Comparison of ENCODE assay signal across 8 mouse cellular contexts in the genomic region with DNA sequence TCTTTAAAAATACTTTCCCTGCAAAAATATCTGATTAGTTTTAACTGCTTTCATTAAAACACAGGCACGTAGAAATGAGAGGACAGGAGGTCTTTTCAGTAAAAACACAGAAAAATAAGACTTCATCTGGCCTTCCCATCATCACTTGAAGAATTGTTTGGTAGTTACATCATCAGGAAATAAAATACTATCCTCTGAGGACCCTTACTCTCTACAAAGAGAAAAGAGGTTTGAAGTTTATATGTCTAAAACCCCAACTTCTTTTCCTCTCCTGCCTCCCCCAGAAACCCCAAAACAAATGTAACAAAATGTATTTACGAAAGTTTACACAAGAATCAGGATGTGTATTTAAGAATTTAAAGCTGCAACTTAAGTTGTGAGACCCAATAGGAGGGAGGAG. TPM values are rescaled to one million over a fixed set of nuclear protein-coding genes. Genes with fewer than 3 reads are reported as not detected.
DNase-seq lines count a peak whose midpoint lies in the region; ATAC-seq and TF ChIP-seq lines count a peak whose summit lies in the region.

No protein-coding gene starts in this region.

- H3K27me3 ChIP-seq in heart, adult 2 months (ENCODE audit: control insufficient read depth, insufficient read depth, low read length), result no peaks in the 10 kb centered on the region
- no peaks in the 10 kb centered on the region for H3K27me3 ChIP-seq in testis, adult 2 months (ENCODE audit: control insufficient read depth, insufficient read depth, low read length)
- peaks cover 14% of the 10 kb centered on the region for H3K27me3 ChIP-seq in liver, embryonic 12.5 days (replicated peaks)

- no peaks in the 10 kb centered on the region for H3K9me3 ChIP-seq in liver, embryonic 12.5 days (replicated peaks)

- H3K27ac ChIP-seq in heart, adult 2 months, result peak overlapping the region; percentile 95
- peak overlapping the region; percentile 74; the same call in 1 of the 2 replicates for H3K27ac ChIP-seq in testis, adult 2 months (ENCODE audit: control insufficient read depth, insufficient read depth, low read depth, low read length)
- no peak overlapping the region for H3K27ac ChIP-seq in liver, embryonic 12.5 days

- no peak for TF ChIP-seq EP300 in heart, adult 2 months (IDR thresholded peaks at IDR 0.05; ENCODE audit: insufficient read depth, low read depth, low read length)

- no peaks in the 10 kb centered on the region for H3K79me2 ChIP-seq in heart, adult 2 months (replicated peaks; ENCODE audit: control insufficient read depth, insufficient read depth, low read length)

- peaks cover 22% of the 10 kb centered on the region for H3K36me3 ChIP-seq in heart, adult 2 months (ENCODE audit: control insufficient read depth, insufficient read depth, low read length)
- no peaks in the 10 kb centered on the region for H3K36me3 ChIP-seq in testis, adult 2 months (ENCODE audit: control insufficient read depth, insufficient read depth, low read length)
- no peaks in the 10 kb centered on the region for H3K36me3 ChIP-seq in liver, embryonic 12.5 days

- TF ChIP-seq CTCF in heart, adult 2 months (IDR thresholded peaks at IDR 0.05), result no peak
- TF ChIP-seq CTCF in testis, adult 2 months (IDR thresholded peaks at IDR 0.05; ENCODE audit: control insufficient read depth, insufficient read depth, insufficient replicate concordance, low read depth, low read length), result no peak

- intact Hi-C loops in heart, adult 2 months (cut with DNase I), result loop anchor here (2.0 to 5.0 kb wide), 3 partner anchors 16 to 126 kb away; no protein-coding TSS in a partner anchor
- intact Hi-C loops in heart, postnatal 14 days (cut with DNase I), result loop anchor here (5.0 kb wide), 1 partner anchor 46 kb away; no protein-coding TSS in a partner anchor
- intact Hi-C loops in left cerebral cortex, postnatal 10 days (cut with DNase I), result no loop called here

- no peak for TF ChIP-seq POLR2A in heart, adult 2 months (IDR thresholded peaks at IDR 0.05; ENCODE audit: insufficient read depth, low read depth, low read length)
- no peak for TF ChIP-seq POLR2A in testis, adult 2 months (IDR thresholded peaks at IDR 0.05; ENCODE audit: control insufficient read depth, low read depth, low read length)

- peak overlapping the region; percentile 79 for H3K4me2 ChIP-seq in liver, embryonic 12.5 days

- DNase-seq in heart, adult 2 months, result no peak
- DNase-seq in heart, postnatal 14 days, result no peak
- no peak for DNase-seq in testis, postnatal 14 days (ENCODE audit: low spot score)
- no peak for DNase-seq in left cerebral cortex, postnatal 10 days (ENCODE audit: extremely low spot score in 1 of 2, low spot score in 2 of 2)
- DNase-seq in left cerebral cortex, adult 11 months (ENCODE audit: low spot score), result no peak
- DNase-seq in MN1 (ENCODE audit: low spot score), result no peak

- WGBS in heart, adult 2 months, result 44% methylated on average over 2 of the region's 2 CpGs
- WGBS in liver, embryonic 12.5 days (ENCODE audit: insufficient replicate concordance), result 59% methylated on average over 2 of the region's 2 CpGs

- ATAC-seq in liver, embryonic 12.5 days, result no peak

- H3K9ac ChIP-seq in heart, adult 2 months (ENCODE audit: low read depth, low read length), result peak overlapping the region; percentile 82
- peak overlapping the region; percentile 66; the same call in 1 of the 2 replicates for H3K9ac ChIP-seq in liver, embryonic 12.5 days

- H3K4me3 ChIP-seq in heart, adult 2 months, result peak overlapping the region; percentile 65
- H3K4me3 ChIP-seq in testis, adult 2 months (ENCODE audit: control insufficient read depth, low read depth, low read length), result peak overlapping the region; percentile 93
- peak overlapping the region; percentile 65 for H3K4me3 ChIP-seq in liver, embryonic 12.5 days

- H3K4me1 ChIP-seq in heart, adult 2 months (ENCODE audit: control insufficient read depth, insufficient read depth, low read length), result peaks cover 19% of the 10 kb centered on the region
- peaks cover 5% of the 10 kb centered on the region for H3K4me1 ChIP-seq in testis, adult 2 months (ENCODE audit: control insufficient read depth, insufficient read depth, low read length)
- peaks cover 10% of the 10 kb centered on the region; the same call in 1 of the 2 replicates for H3K4me1 ChIP-seq in liver, embryonic 12.5 days

RNA-seq across cellular contexts. Expression of a gene that starts 58.1 kb away (rescaled TPM):
- total RNA-seq in heart, adult 2 months (2021), result 10 to 100 TPM; 66.9 to 74.3 TPM
- polyA plus RNA-seq in heart, adult 2 months (2012; rRNA removed), result 17.6 and 30.2 TPM in 2 replicates
- 10 to 100 TPM; 54.0 to 56.2 TPM for total RNA-seq in heart, postnatal 14 days (2021)
- 43.0 and 45.3 TPM in 2 replicates for polyA plus RNA-seq in testis, adult 2 months (2012; rRNA removed)
- polyA plus RNA-seq in liver, embryonic 12.5 days (2016; fragmentation: Nextera tagmentation; extraction: Ambion mirVana), result 44.4 and 47.6 TPM in 2 replicates
- total RNA-seq in left cerebral cortex, postnatal 10 days (2021), result 10 to 100 TPM; 14.1 to 17.6 TPM
